Mouse (Mus musculus): ENCODE data around the gene Amy1. TPM values are rescaled to one million over a fixed set of nuclear protein-coding genes. Genes with fewer than 3 reads are reported as not detected.
"Not testable (repeated sequence)": the region's sequence is repeated elsewhere in the genome, so short reads cannot be mapped to it uniquely, and the experiment has no call there.

Amy1 gene
- polyA plus RNA-seq, 1 experiment from 2014 or later, result 34.7 TPM

- Histone ChIP-seq H3K4me2 (ENCODE audit: low read length) (no peak overlapping the region), H3K36me3 (ENCODE audit: control insufficient read depth, insufficient read depth, low read length) (no peaks in the 10 kb centered on the region)
- 80% methylated on average over 4 of the region's 4 CpGs for WGBS
These were observed 31.9 kb downstream of the Amy1 start for GRCm38 (mm10) chr3:113574578-113574977.

GRCm38 (mm10) chr3:113574138-113574537, 32.4 kb downstream of the Amy1 start:
- no peaks in the 10 kb centered on the region for H3K9me3 ChIP-seq (replicated peaks; ENCODE audit: control insufficient read depth, low read length, poor library complexity, severe bottlenecking)
- WGBS, result 84% methylated on average over 2 of the region's 2 CpGs

More at GRCm38 (mm10) chr3:113574578-113574977, 31.9 kb downstream of the Amy1 start:
- Histone ChIP-seq H3K4me1 (ENCODE audit: control insufficient read depth, insufficient read depth, low read length) (no peaks in the 10 kb centered on the region), H3K4me3 (ENCODE audit: low read depth, low read length) (no peak overlapping the region), H3K9ac (ENCODE audit: low read depth, low read length) (no peak overlapping the region), H3K27me3 (ENCODE audit: control insufficient read depth, insufficient read depth, low read depth, low read length) (no peaks in the 10 kb centered on the region), H3K27ac (ENCODE audit: low read length) (no peak overlapping the region), H3K9me3 (replicated peaks; ENCODE audit: control insufficient read depth, low read length, poor library complexity, severe bottlenecking) (no peaks in the 10 kb centered on the region)
- ATAC-seq, result no peak

GRCm38 (mm10) chr3:113572158-113572557, 34.3 kb downstream of the Amy1 start:
- Histone ChIP-seq H3K4me1 (ENCODE audit: control insufficient read depth, insufficient read depth, low read length) (no peaks in the 10 kb centered on the region), H3K27ac (ENCODE audit: low read length) (no peak overlapping the region), H3K9ac (ENCODE audit: low read depth, low read length) (no peak overlapping the region), H3K9me3 (replicated peaks; ENCODE audit: control insufficient read depth, low read length, poor library complexity, severe bottlenecking) (no peaks in the 10 kb centered on the region; the same call in 1 of the 2 replicates), H3K27me3 (ENCODE audit: control insufficient read depth, insufficient read depth, low read depth, low read length) (no peaks in the 10 kb centered on the region), H3K4me2 (ENCODE audit: low read length) (no peak overlapping the region), H3K36me3 (ENCODE audit: control insufficient read depth, insufficient read depth, low read length) (no peaks in the 10 kb centered on the region), H3K4me3 (ENCODE audit: low read depth, low read length) (no peak overlapping the region)
- 92% methylated on average over 3 of the region's 3 CpGs for WGBS
- ATAC-seq, result no peak

More at GRCm38 (mm10) chr3:113574138-113574537, 32.4 kb downstream of the Amy1 start:
- Histone ChIP-seq H3K4me1 (ENCODE audit: control insufficient read depth, insufficient read depth, low read length) (no peaks in the 10 kb centered on the region), H3K4me2 (ENCODE audit: low read length) (no peak overlapping the region), H3K27ac (ENCODE audit: low read length) (no peak overlapping the region), H3K9ac (ENCODE audit: low read depth, low read length) (no peak overlapping the region), H3K4me3 (ENCODE audit: low read depth, low read length) (no peak overlapping the region), H3K27me3 (ENCODE audit: control insufficient read depth, insufficient read depth, low read depth, low read length) (no peaks in the 10 kb centered on the region), H3K36me3 (ENCODE audit: control insufficient read depth, insufficient read depth, low read length) (no peaks in the 10 kb centered on the region)
- ATAC-seq, result no peak

- Histone ChIP-seq H3K9me3 (replicated peaks; ENCODE audit: control insufficient read depth, low read length, poor library complexity, severe bottlenecking) (no peaks in the 10 kb centered on the region), H3K27me3 (ENCODE audit: control insufficient read depth, insufficient read depth, low read depth, low read length) (no peaks in the 10 kb centered on the region), H3K4me1 (ENCODE audit: control insufficient read depth, insufficient read depth, low read length) (no peaks in the 10 kb centered on the region), H3K9ac (ENCODE audit: low read depth, low read length) (no peak overlapping the region), H3K27ac (ENCODE audit: low read length) (no peak overlapping the region), H3K4me3 (ENCODE audit: low read depth, low read length) (no peak overlapping the region), H3K36me3 (ENCODE audit: control insufficient read depth, insufficient read depth, low read length) (no peaks in the 10 kb centered on the region), H3K4me2 (ENCODE audit: low read length) (no peak overlapping the region)
- ATAC-seq, result no peak
These were observed 66.8 kb downstream of the Amy1 start for GRCm38 (mm10) chr3:113539692-113540091.

GRCm38 (mm10) chr3:113532328-113532727, 74.2 kb downstream of the Amy1 start, which contains the start of gene Amy2a1:
TSS of gene Amy2a1 (minus strand) at chr3:113532428.
- not testable (repeated sequence) for H3K4me2 ChIP-seq (ENCODE audit: low read length); H3K27ac ChIP-seq (ENCODE audit: low read length); H3K27me3 ChIP-seq (ENCODE audit: control insufficient read depth, insufficient read depth, low read depth, low read length); ATAC-seq; H3K4me1 ChIP-seq (ENCODE audit: control insufficient read depth, insufficient read depth, low read length); H3K9ac ChIP-seq (ENCODE audit: low read depth, low read length); H3K36me3 ChIP-seq (ENCODE audit: control insufficient read depth, insufficient read depth, low read length); H3K4me3 ChIP-seq (ENCODE audit: low read depth, low read length); H3K9me3 ChIP-seq (replicated peaks; ENCODE audit: control insufficient read depth, low read length, poor library complexity, severe bottlenecking)
- 91% methylated on average over 2 of the region's 3 CpGs for WGBS

Other genes with a start within 250 kb of the Amy1 start
- gene Amy2a1, start 74.3 kb downstream of the Amy1 start, polyA plus RNA-seq (2015; fragmentation: Nextera tagmentation; extraction: Ambion mirVana), result 0.63 TPM in 1 of 2 replicates, not detected in the other
- gene Rnpc3, start 23.4 kb upstream of the Amy1 start, polyA plus RNA-seq (2015; fragmentation: Nextera tagmentation; extraction: Ambion mirVana), result 60.7 and 64.3 TPM in 2 replicates